Mouse (Mus musculus) embryo, embryonic 10.5 days (tissue): Measurements from ENCODE around the gene Tmem179b.
"Not testable (repeated sequence)": the region's sequence is repeated elsewhere in the genome, so short reads cannot be mapped to it uniquely, and the experiment has no call there.

Source experiments
- DNase-seq: peaks from one replicate; pipeline ENCODE4 v3.0.0-alpha.2; 2015; ENCODE audit warnings: low spot score

Gene Tmem179b

GRCm38 (mm10) chr19:8734334-8734733, 39.9 kb downstream of the Tmem179b start:
- no peak for DNase-seq

- not testable (repeated sequence) for DNase-seq
These were observed 45.8 kb downstream of the Tmem179b start for GRCm38 (mm10) chr19:8728335-8729099.

- DNase-seq, result peak; percentile 19
These were observed 46.7 kb downstream of the Tmem179b start for GRCm38 (mm10) chr19:8727495-8728114.

- peak; percentile 32 for DNase-seq
These were observed 47.5 kb downstream of the Tmem179b start for GRCm38 (mm10) chr19:8726609-8727390.

- DNase-seq, result no peak
These were observed 49.1 kb downstream of the Tmem179b start for GRCm38 (mm10) chr19:8725081-8725613.

- peak; percentile 23 for DNase-seq
These were observed 49.9 kb downstream of the Tmem179b start for GRCm38 (mm10) chr19:8724392-8724791.

- peak; percentile 59 for DNase-seq
These were observed 50.5 kb downstream of the Tmem179b start for GRCm38 (mm10) chr19:8723574-8724346.

GRCm38 (mm10) chr19:8722907-8723573, 51.2 kb downstream of the Tmem179b start, which contains the start of gene Slc3a2:
Gene Slc3a2 (minus strand): TSS chr19:8723369.
- DNase-seq, result peak; percentile 99

GRCm38 (mm10) chr19:8722559-8722906, 51.7 kb downstream of the Tmem179b start:
- no peak for DNase-seq
